Comparison of ENCODE assay signal across 13 mouse cellular contexts in genomic region chr4:43427501-43428179, GRCm38 (mm10). TPM values are rescaled to one million over a fixed set of nuclear protein-coding genes. Genes with fewer than 3 reads are reported as not detected.
DNase-seq lines count a peak whose midpoint lies in the region; ATAC-seq lines count a peak whose summit lies in the region.
"Had no signal": no experiment of that assay in that cellular context is flagged by ENCODE, and none has a peak within 500 bp of the region (broad histone marks: within the 10 kb centered on the region; RNA-seq: fewer than 3 reads in every experiment).

No protein-coding gene starts in this region.

- no peak overlapping the region for H3K27ac ChIP-seq in limb, embryonic 12.5 days
- no peak overlapping the region for H3K27ac ChIP-seq in kidney, embryonic 14.5 days (ENCODE audit: low read depth, low read length)

- H3K36me3 ChIP-seq in limb, embryonic 12.5 days: peaks cover 39% of the 10 kb centered on the region
- H3K36me3 ChIP-seq in kidney, embryonic 14.5 days (ENCODE audit: control insufficient read depth, insufficient read depth, low read length): peaks cover 39% of the 10 kb centered on the region

- peak overlapping the region; percentile 18; the same call in 1 of the 2 replicates for H3K9ac ChIP-seq in limb, embryonic 12.5 days (replicated peaks)
- H3K9ac ChIP-seq in kidney, embryonic 14.5 days (ENCODE audit: low read depth, low read length): no peak overlapping the region

- H3K4me1 ChIP-seq in limb, embryonic 12.5 days (replicated peaks): peaks cover 40% of the 10 kb centered on the region
- H3K4me1 ChIP-seq in kidney, embryonic 14.5 days (ENCODE audit: control insufficient read depth, insufficient read depth, low read length): peaks cover 16% of the 10 kb centered on the region; the same call in 1 of the 2 replicates

- H3K27me3 ChIP-seq in limb, embryonic 12.5 days: peaks cover 78% of the 10 kb centered on the region
- H3K27me3 ChIP-seq in kidney, embryonic 14.5 days (ENCODE audit: control insufficient read depth, insufficient read depth, low read length): peaks cover 42% of the 10 kb centered on the region

- DNase-seq in embryo, embryonic 11 days: peak; percentile 10
- DNase-seq in embryo, embryonic 9.5 days (ENCODE audit: extremely low spot score): no peak
- peak; percentile 26 to 38 for DNase-seq in right cerebral cortex, postnatal 10 days (ENCODE audit: low spot score in 2 of 2)
- DNase-seq in right cerebral cortex, adult 18-20 months: no peak
- peak; percentile 82 for DNase-seq in thymus, postnatal 4 days
- DNase-seq in embryo, embryonic 10.5 days (ENCODE audit: low spot score): no peak
- DNase-seq: adrenal gland, adult 2 months had no signal

- peak overlapping the region; percentile 17; the same call in 1 of the 2 replicates for H3K4me3 ChIP-seq in limb, embryonic 12.5 days (replicated peaks)
- no peak overlapping the region; the same call in 1 of the 2 replicates for H3K4me3 ChIP-seq in kidney, embryonic 14.5 days (ENCODE audit: low read length)

- 18% methylated on average over 23 of the region's 23 CpGs for WGBS in limb, embryonic 12.5 days
- 30% methylated on average over 23 of the region's 23 CpGs for WGBS in kidney, embryonic 14.5 days

- no peaks in the 10 kb centered on the region for H3K9me3 ChIP-seq in limb, embryonic 12.5 days
- no peaks in the 10 kb centered on the region for H3K9me3 ChIP-seq in kidney, embryonic 14.5 days (ENCODE audit: control insufficient read depth, low read length)

- ATAC-seq in limb, embryonic 12.5 days (ENCODE audit: insufficient number of reproducible peaks, insufficient read depth, low FRiP score, low TSS enrichment, low read depth): no peak
- no peak for ATAC-seq in kidney, embryonic 14.5 days (ENCODE audit: low FRiP score, low TSS enrichment)

- H3K4me2 ChIP-seq in limb, embryonic 12.5 days: peak overlapping the region; percentile 33
- no peak overlapping the region for H3K4me2 ChIP-seq in kidney, embryonic 14.5 days (replicated peaks; ENCODE audit: low read depth, low read length)

RNA-seq across cellular contexts. Expression of gene Fam166b, which starts 1.3 kb away (rescaled TPM):
- polyA plus RNA-seq in limb, embryonic 12.5 days (2016; fragmentation: Nextera tagmentation; extraction: Ambion mirVana): 0.24 TPM in 1 of 2 replicates, not detected in the other
- polyA plus RNA-seq in kidney, embryonic 14.5 days (2014; fragmentation: Nextera tagmentation; extraction: Ambion mirVana): 0.24 and 0.38 TPM in 2 replicates
- polyA plus RNA-seq: liver, adult 2 months; stomach, embryonic 16.5 days had no signal

RNA-seq across cellular contexts. Expression of gene Tesk1, which starts 14.1 kb away (rescaled TPM):
- polyA plus RNA-seq in limb, embryonic 12.5 days (2016; fragmentation: Nextera tagmentation; extraction: Ambion mirVana): 13.3 TPM in 2 replicates
- 11.4 and 14.9 TPM in 2 replicates for polyA plus RNA-seq in kidney, embryonic 14.5 days (2014; fragmentation: Nextera tagmentation; extraction: Ambion mirVana)

RNA-seq across cellular contexts. Expression of gene Cd72, which starts 26.8 kb away (rescaled TPM):
- 2.7 and 3.5 TPM in 2 replicates for polyA plus RNA-seq in limb, embryonic 12.5 days (2016; fragmentation: Nextera tagmentation; extraction: Ambion mirVana)
- 5.1 and 5.2 TPM in 2 replicates for polyA plus RNA-seq in kidney, embryonic 14.5 days (2014; fragmentation: Nextera tagmentation; extraction: Ambion mirVana)

RNA-seq across cellular contexts. Expression of gene Rusc2, which starts 45.9 kb away (rescaled TPM):
- 8.0 and 14.3 TPM in 2 replicates for polyA plus RNA-seq in limb, embryonic 12.5 days (2016; fragmentation: Nextera tagmentation; extraction: Ambion mirVana)
- 8.9 and 11.2 TPM in 2 replicates for polyA plus RNA-seq in kidney, embryonic 14.5 days (2014; fragmentation: Nextera tagmentation; extraction: Ambion mirVana)

RNA-seq across cellular contexts. Expression of gene Sit1, which starts 55.9 kb away (rescaled TPM):
- polyA plus RNA-seq in limb, embryonic 12.5 days (2016; fragmentation: Nextera tagmentation; extraction: Ambion mirVana): not detected in 2 replicates
- polyA plus RNA-seq in kidney, embryonic 14.5 days (2014; fragmentation: Nextera tagmentation; extraction: Ambion mirVana): not detected in 2 replicates
- polyA plus RNA-seq: intestine, embryonic 14.5 days; neural tube, embryonic 14.5 days; stomach, embryonic 16.5 days had no signal

Comparison
In these comparisons a context has a peak if more than half of its experiments do, and no peak if none do; other contexts are left out.
1. DNase-seq: peak in embryo, embryonic 11 days (single experiment), right cerebral cortex, postnatal 10 days (2 of 2) and thymus, postnatal 4 days (single experiment); none in embryo, embryonic 9.5 days (single experiment), right cerebral cortex, adult 18-20 months (single experiment) and embryo, embryonic 10.5 days (single experiment).